Mouse (Mus musculus) stomach, embryonic 14.5 days (tissue): ENCODE measurements at regions not wholly inside any gene's neighbourhood (a gene's known extent, or its start where the extent isn't known, plus 50 kb on each side); places are given as distances from the start of the nearest gene placed in this dataset.

Experiments
- ATAC-seq: fragments of 200-750 bp; cut with Nextera tagmentation; 2 replicates; pipeline ENCODE4 v1.8.0; 2017; ENCODE audit warnings: low read depth, moderate TSS enrichment; ENCODE audit not compliant: insufficient number of reproducible peaks, insufficient read depth, low FRiP score
- H3K27ac ChIP-seq: fragments of 300-500 bp; sonication (generic); 2 replicates; pipeline ENCODE4 v1.5.1; 2014; ENCODE audit warnings: mild to moderate bottlenecking, low read length, moderate library complexity, mixed read lengths
- H3K27me3 ChIP-seq: fragments of 300-500 bp; sonication (generic); 2 replicates; pipeline ENCODE4 v1.6.1; 2014; ENCODE audit warnings: low read length, control low read depth, mixed read lengths; ENCODE audit not compliant: control insufficient read depth, insufficient read depth
- H3K36me3 ChIP-seq: fragments of 300-500 bp; sonication (generic); 2 replicates; pipeline ENCODE4 v1.6.1; 2014; ENCODE audit warnings: mild to moderate bottlenecking, control low read depth, low read length, moderate library complexity, mixed read lengths; ENCODE audit not compliant: control insufficient read depth, insufficient read depth
- H3K4me1 ChIP-seq: fragments of 300-500 bp; sonication (generic); 2 replicates; pipeline ENCODE4 v1.6.1; 2014; ENCODE audit warnings: low read length, control low read depth, mixed read lengths; ENCODE audit not compliant: control insufficient read depth, insufficient read depth
- H3K4me2 ChIP-seq: fragments of 300-500 bp; sonication (generic); replicated peaks from 2 replicates; pipeline ENCODE4 v1.6.1; 2014; ENCODE audit warnings: low read depth, low read length, control low read depth
- H3K4me3 ChIP-seq: fragments of 300-500 bp; sonication (generic); 2 replicates; pipeline ENCODE4 v1.5.1; 2014; ENCODE audit warnings: low read depth, low read length, control low read depth
- H3K9ac ChIP-seq: fragments of 300-500 bp; sonication (generic); replicated peaks from 2 replicates; pipeline ENCODE4 v1.6.1; 2014; ENCODE audit warnings: low read depth, mild to moderate bottlenecking, control low read depth, low read length, moderate library complexity, mixed read lengths
- H3K9me3 ChIP-seq: fragments of 300-500 bp; sonication (generic); 2 replicates; pipeline ENCODE4 v1.6.1; 2016; ENCODE audit warnings: low read depth, low read length, control low read depth; ENCODE audit not compliant: control insufficient read depth
- WGBS: fragments of 180-500 bp; shearing (Covaris S2); extraction: QIAGEN DNeasy Blood & Tissue Kit; methylation state at CpG from one replicate; pipeline ENCODE4 v1.1.7; 2014; 5-methylcytosine and 5-hydroxymethylcytosine counted together

- no peaks in the 10 kb centered on the region for H3K27me3 ChIP-seq
- H3K9ac ChIP-seq: no peak overlapping the region
- H3K4me1 ChIP-seq: 0 out of 2 replicates have a peak, but pooled peaks cover 3% of the 10 kb centered on the region
- peak; percentile 63; the same call in 1 of the 2 replicates for ATAC-seq
- no peaks in the 10 kb centered on the region for H3K9me3 ChIP-seq
- H3K27ac ChIP-seq: no peak overlapping the region
- no peak overlapping the region for H3K4me3 ChIP-seq
- WGBS: 39% methylated on average over 10 of the region's 10 CpGs
- H3K4me2 ChIP-seq: no peak overlapping the region
- no peaks in the 10 kb centered on the region for H3K36me3 ChIP-seq
These were observed 108.8 kb downstream of the Snx18 start for GRCm38 (mm10) chr13:113509403-113510185.

- Histone ChIP-seq H3K27ac (no peak overlapping the region), H3K9me3 (no peaks in the 10 kb centered on the region), H3K4me3 (no peak overlapping the region), H3K4me1 (0 out of 2 replicates have a peak, but pooled peaks cover 3% of the 10 kb centered on the region), H3K9ac (no peak overlapping the region), H3K27me3 (no peaks in the 10 kb centered on the region), H3K4me2 (no peak overlapping the region), H3K36me3 (no peaks in the 10 kb centered on the region)
- WGBS: 85% methylated on average over 11 of the region's 11 CpGs
- no peak for ATAC-seq
These were observed 110.1 kb downstream of the Snx18 start for GRCm38 (mm10) chr13:113508124-113508728.

GRCm38 (mm10) chr13:113502528-113502927 is 115.8 kb downstream of the Snx18 start:
- no peaks in the 10 kb centered on the region for H3K36me3 ChIP-seq
- ATAC-seq: no peak
- H3K9ac ChIP-seq: no peak overlapping the region
- no peaks in the 10 kb centered on the region for H3K9me3 ChIP-seq
- no peaks in the 10 kb centered on the region for H3K4me1 ChIP-seq
- no peak overlapping the region for H3K4me2 ChIP-seq
- H3K27ac ChIP-seq: no peak overlapping the region
- 58% methylated on average over 6 of the region's 6 CpGs for WGBS
- no peaks in the 10 kb centered on the region for H3K27me3 ChIP-seq
- H3K4me3 ChIP-seq: no peak overlapping the region

GRCm38 (mm10) chr13:113502059-113502458 is 116.3 kb downstream of the Snx18 start:
- Histone ChIP-seq H3K4me2 (no peak overlapping the region), H3K9ac (no peak overlapping the region), H3K4me1 (no peaks in the 10 kb centered on the region), H3K4me3 (no peak overlapping the region), H3K27ac (no peak overlapping the region), H3K36me3 (no peaks in the 10 kb centered on the region), H3K9me3 (no peaks in the 10 kb centered on the region), H3K27me3 (no peaks in the 10 kb centered on the region)
- WGBS: 64% methylated on average over 3 of the region's 3 CpGs
- no peak for ATAC-seq

- no peak overlapping the region for H3K27ac ChIP-seq
- H3K4me2 ChIP-seq: no peak overlapping the region
- H3K27me3 ChIP-seq: no peaks in the 10 kb centered on the region
- no peak overlapping the region for H3K9ac ChIP-seq
- no peak overlapping the region for H3K4me3 ChIP-seq
- no peaks in the 10 kb centered on the region for H3K4me1 ChIP-seq
- 70% methylated on average over 3 of the region's 3 CpGs for WGBS
- ATAC-seq: no peak
- H3K9me3 ChIP-seq: no peaks in the 10 kb centered on the region
- H3K36me3 ChIP-seq: no peaks in the 10 kb centered on the region
These were observed 117.9 kb downstream of the Snx18 start for GRCm38 (mm10) chr13:113500373-113500990.

- Histone ChIP-seq H3K9ac (no peak overlapping the region), H3K27ac (no peak overlapping the region), H3K27me3 (no peaks in the 10 kb centered on the region), H3K36me3 (no peaks in the 10 kb centered on the region), H3K4me3 (no peak overlapping the region), H3K4me2 (no peak overlapping the region), H3K9me3 (no peaks in the 10 kb centered on the region), H3K4me1 (no peaks in the 10 kb centered on the region)
- no peak for ATAC-seq
- WGBS: 78% methylated on average over 6 of the region's 6 CpGs
These were observed 119.2 kb downstream of the Snx18 start for GRCm38 (mm10) chr13:113499079-113499710.

- Histone ChIP-seq H3K4me3 (no peak overlapping the region), H3K4me2 (no peak overlapping the region), H3K9ac (no peak overlapping the region), H3K4me1 (no peaks in the 10 kb centered on the region), H3K27ac (no peak overlapping the region), H3K36me3 (no peaks in the 10 kb centered on the region), H3K27me3 (no peaks in the 10 kb centered on the region), H3K9me3 (no peaks in the 10 kb centered on the region)
- no peak for ATAC-seq
- WGBS: 48% methylated on average over 5 of the region's 5 CpGs
These were observed 122.6 kb downstream of the Snx18 start for GRCm38 (mm10) chr13:113495595-113496285.

- Histone ChIP-seq H3K4me3 (no peak overlapping the region), H3K4me1 (no peaks in the 10 kb centered on the region), H3K36me3 (no peaks in the 10 kb centered on the region), H3K9me3 (no peaks in the 10 kb centered on the region), H3K27ac (no peak overlapping the region), H3K27me3 (no peaks in the 10 kb centered on the region), H3K4me2 (no peak overlapping the region), H3K9ac (no peak overlapping the region)
- no peak for ATAC-seq
- 81% methylated on average over 3 of the region's 3 CpGs for WGBS
These were observed 123.2 kb downstream of the Snx18 start for GRCm38 (mm10) chr13:113495136-113495535.
